Mouse (Mus musculus) left cerebral cortex, adult 2 months (tissue): Measurements from ENCODE around the gene Smo. TPM values are rescaled to one million over a fixed set of nuclear protein-coding genes. Genes with fewer than 3 reads are reported as not detected.
A peak's percentile ranks its signal among the peaks of the same experiment; 100 is the strongest.

ENCODE experiments used
- DNase-seq, 2 experiments: peaks; one replicate each; pipeline ENCODE4 v3.0.0; 2021 to 2022; ENCODE audit warnings: low spot score in 2 of 2, mixed read lengths in 1 of 2; ENCODE audit errors: extremely low spot score in 1 of 2
- H3K27ac ChIP-seq: fragments of 200-600 bp; 2 replicates; pipeline ENCODE4 v1.8.1; 2022
- H3K4me3 ChIP-seq: fragments of 200-600 bp; 2 replicates; pipeline ENCODE4 v1.8.1; 2022
- CTCF ChIP-seq: fragments of 200-600 bp; IDR thresholded peaks from 2 replicates; pipeline ENCODE4 v1.8.1; 2022; ENCODE audit warnings: antibody characterized with exemption, mild to moderate bottlenecking, moderate library complexity
- intact Hi-C: fragments of 180-260 bp; cut with DNase I; formaldehyde crosslinking; loops from one replicate; pipeline ENCODE4 v1.15.1; 2025
- total RNA-seq, 2 experiments: library from RNA; stranded (reverse); gene quantifications; 2 replicates each; pipeline ENCODE4 v1.2.3; 2021

The Smo gene
- total RNA-seq, 2 experiments from 2014 or later, result 9.0 to 9.2 TPM

DNA sequence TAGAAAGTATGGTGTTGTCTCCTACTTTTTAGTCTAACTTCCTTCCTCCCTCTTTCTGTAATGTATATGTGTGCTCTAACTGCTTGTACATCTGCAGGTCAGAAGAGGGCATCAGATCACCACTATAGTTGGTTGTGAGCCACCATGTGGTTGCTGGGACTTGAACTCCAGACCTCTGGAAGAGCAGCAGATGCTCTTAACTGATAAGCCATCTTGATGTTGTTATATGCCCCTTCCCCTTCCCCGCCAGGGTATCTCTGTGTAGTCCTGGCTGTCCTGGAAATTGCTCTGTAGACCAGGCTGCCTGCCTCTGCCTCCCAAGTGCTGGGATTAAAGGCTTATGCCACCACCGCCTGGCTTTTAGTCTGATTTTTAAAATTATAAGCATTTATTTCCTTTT, 31.6 kb downstream of the Smo start:
- no peak for TF ChIP-seq CTCF
- intact Hi-C loops, result loop anchor here (5.0 kb wide), 1 partner anchor 280 kb away; the partner anchor contains the start of gene Nrf1

DNA sequence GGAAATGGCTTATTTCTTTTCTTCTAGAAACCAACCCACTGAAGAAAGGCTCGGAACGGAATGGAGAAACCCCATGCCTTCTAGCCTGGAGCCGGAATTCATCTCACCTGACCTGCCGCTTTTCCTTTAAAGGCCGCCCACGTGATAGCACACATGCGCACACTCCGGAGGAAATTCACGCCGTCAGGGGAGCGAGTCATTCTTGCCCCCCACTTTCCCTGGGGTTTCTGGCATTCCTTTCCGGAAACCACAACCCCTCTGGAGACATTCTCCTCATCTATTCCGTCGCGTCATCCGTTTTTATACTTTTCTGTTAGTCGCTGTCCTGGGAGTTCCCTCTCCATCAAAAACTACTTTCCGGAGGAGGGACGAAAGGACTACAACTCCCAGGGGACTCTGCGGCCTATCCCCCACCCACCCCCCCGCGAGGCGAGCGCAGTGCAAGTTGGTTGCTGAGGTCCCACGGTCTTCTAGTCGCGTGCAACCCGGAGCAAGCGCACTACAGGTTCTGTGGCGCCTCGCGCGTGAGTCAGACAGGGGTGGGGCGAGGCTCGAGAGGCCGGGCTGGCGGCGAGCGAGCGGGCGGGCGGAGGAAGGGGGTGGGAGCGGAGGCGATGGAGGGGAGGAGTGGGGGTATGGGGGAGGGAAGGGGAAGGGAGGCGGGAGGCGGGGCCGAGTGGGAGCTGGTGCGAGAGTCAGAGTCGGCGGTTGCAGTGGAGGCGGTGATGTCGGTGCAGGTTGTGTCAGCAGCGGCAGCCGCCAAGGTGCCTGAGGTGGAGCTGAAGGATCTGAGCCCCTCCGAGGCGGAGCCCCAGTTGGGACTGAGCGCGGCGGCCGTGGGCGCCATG, 32.7 kb downstream of the Smo start, which contains the start of gene Ahcyl2:
Ahcyl2 (plus strand) TSS at position 199 of the 848 bp plus-strand sequence.
- peak within 1 kb of the TSS; percentile 91 for H3K27ac ChIP-seq
- peak; percentile 93 to 95 for DNase-seq

More for the DNA sequence above, 31.6 kb downstream of the Smo start:
- H3K27ac ChIP-seq, result no peak overlapping the region
- H3K4me3 ChIP-seq, result no peak overlapping the region
- no peak for DNase-seq

DNA sequence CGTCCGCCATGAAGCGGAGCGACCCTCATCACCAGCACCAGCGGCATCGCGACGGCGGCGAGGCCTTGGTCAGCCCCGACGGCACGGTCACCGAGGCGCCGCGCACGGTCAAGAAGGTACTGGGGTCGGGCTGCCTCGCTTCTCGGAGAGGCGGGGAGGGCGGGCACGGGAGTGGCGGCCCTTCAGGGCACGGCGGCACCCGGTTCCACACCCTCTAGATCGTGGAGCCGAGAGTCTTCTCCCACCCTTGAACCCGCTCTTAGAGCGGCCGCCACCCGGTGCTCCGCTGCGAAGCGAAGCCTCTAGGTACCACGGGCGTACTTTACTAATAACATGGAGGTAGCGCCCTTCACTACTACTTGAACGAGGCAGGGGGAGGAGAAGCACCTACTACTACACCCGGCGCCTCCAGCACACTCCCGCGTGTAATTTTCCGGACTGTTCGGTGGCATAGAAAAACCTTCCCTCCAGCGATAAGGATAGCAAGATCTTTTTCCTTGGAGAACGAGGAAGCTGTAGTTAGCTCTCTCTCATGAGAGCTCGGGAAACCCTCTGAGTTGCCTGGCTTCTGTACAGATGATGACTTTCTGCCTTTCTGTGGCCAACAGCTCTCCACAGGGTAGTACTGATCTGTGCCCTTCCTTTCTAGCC, 33.6 kb downstream of the Smo start:
- DNase-seq, result peak in 1 of 2 experiments; percentile 25

More for the DNA sequence above, 32.7 kb downstream of the Smo start, which contains the start of gene Ahcyl2:
- no peak for TF ChIP-seq CTCF
- intact Hi-C loops, result loop anchor here (2.0 to 5.0 kb wide), 2 partner anchors 47 to 279 kb away; partner anchors contain the start of gene Nrf1
- peak within 1 kb of the TSS; percentile 91 for H3K4me3 ChIP-seq

DNA sequence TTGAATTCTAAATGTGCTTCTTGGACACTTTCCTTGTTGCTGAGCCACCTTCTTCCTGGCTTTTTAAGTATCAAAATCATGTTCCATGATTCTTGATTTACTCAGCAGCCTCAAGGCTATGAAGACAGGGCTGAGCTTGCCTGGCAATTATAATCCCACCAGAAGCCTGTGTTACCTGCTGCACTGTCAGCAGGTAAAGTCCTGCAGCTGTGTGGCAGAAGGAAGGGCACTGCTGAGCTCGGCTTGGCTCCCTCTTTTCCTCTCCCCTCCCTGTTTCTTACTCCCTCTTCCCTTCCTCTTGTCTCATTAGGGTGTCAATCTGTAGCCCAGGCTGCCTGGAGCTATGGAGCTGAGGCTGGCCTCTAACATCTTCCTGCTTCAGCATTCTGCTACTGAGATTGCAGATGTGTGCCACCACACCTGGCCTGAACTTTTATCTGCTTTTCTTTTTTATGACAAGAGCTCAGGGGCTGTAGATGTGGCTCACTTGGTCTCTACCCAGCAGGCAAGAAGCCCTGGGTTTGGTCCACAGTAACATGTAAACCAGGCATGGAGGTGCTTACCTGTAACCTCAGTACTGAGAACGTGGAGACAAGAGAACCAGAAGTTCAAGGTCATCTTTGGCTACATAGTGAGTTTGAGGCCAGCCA, 35.5 kb downstream of the Smo start:
- no peak overlapping the region for H3K4me3 ChIP-seq
- intact Hi-C loops, result no loop called here
- H3K27ac ChIP-seq, result no peak overlapping the region

More for the DNA sequence above, 33.6 kb downstream of the Smo start:
- intact Hi-C loops, result loop anchor here (2.0 to 5.0 kb wide), 2 partner anchors 46 to 278 kb away; partner anchors contain the start of gene Nrf1
- Histone ChIP-seq H3K27ac (peak overlapping the region; percentile 91), H3K4me3 (peak overlapping the region; percentile 91)
- no peak; the same call in 1 of the 2 replicates for TF ChIP-seq CTCF

DNA sequence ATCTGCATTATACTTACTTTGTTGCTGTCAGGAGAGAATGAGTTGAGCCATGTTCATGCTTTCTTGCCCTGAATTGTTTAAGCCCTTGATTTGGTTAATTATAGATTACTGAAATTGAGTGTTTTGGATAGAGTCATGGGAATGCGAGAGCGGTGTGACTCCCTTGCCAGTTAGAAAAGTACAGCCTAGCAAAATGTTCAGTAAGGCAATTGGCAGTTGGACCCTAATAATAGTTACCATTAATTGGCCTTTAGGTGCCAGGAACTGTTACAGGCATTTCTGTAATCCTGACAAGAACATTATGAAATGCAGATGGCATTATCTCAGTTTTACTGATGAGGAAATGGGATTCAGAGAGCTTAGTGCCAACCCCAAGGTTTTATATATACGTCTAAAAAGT, 36.9 kb downstream of the Smo start:
- no peak for DNase-seq
- no peak overlapping the region for H3K4me3 ChIP-seq
- intact Hi-C loops, result no loop called here
- H3K27ac ChIP-seq, result no peak overlapping the region
- no peak for TF ChIP-seq CTCF

More for the DNA sequence above, 35.5 kb downstream of the Smo start:
- TF ChIP-seq CTCF, result no peak
- no peak for DNase-seq

DNA sequence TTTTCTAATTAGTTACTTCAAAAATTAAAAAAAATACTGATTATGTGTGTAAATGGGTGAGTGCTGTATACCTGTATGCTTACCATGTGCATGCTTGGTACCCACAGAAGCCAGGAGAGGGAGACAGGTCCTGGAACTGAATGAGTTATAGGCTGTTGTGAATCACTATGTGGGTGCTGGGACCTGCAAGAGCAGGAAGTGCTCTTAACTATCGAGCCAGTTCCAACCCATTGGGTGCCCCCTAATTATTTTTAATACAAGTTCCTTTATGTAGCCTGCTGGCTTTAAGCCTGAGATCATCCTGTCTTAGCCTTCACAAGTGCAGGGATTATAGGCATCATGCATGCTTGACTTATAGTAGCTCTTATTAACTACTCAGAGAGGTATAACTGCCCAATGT, 38.9 kb downstream of the Smo start:
- no peak for TF ChIP-seq CTCF
- intact Hi-C loops, result no loop called here
- DNase-seq, result no peak
- no peak overlapping the region for H3K4me3 ChIP-seq
- H3K27ac ChIP-seq, result no peak overlapping the region

DNA sequence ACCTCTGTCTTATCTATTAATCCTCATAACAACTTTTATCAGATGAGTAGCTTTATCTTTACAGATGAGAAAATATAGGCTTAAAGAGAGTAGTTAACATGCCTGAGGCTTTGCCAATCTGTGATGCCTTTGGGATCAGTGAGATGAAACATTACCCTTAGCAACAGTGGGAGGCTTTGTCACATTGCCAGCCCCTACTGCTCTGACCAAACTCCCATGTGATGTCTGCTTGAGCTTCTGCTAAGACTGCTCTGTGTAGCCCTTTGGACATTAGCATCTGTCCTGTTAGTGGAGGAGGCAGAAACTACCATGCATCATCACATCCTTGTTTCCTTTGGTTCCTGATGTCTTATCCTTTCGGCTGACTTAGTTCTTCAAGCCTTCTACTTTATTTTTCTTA, 40.3 kb downstream of the Smo start:
- intact Hi-C loops, result no loop called here
- Histone ChIP-seq H3K4me3 (no peak overlapping the region), H3K27ac (no peak overlapping the region)
- DNase-seq, result peak in 1 of 2 experiments; percentile 36
- TF ChIP-seq CTCF, result no peak

DNA sequence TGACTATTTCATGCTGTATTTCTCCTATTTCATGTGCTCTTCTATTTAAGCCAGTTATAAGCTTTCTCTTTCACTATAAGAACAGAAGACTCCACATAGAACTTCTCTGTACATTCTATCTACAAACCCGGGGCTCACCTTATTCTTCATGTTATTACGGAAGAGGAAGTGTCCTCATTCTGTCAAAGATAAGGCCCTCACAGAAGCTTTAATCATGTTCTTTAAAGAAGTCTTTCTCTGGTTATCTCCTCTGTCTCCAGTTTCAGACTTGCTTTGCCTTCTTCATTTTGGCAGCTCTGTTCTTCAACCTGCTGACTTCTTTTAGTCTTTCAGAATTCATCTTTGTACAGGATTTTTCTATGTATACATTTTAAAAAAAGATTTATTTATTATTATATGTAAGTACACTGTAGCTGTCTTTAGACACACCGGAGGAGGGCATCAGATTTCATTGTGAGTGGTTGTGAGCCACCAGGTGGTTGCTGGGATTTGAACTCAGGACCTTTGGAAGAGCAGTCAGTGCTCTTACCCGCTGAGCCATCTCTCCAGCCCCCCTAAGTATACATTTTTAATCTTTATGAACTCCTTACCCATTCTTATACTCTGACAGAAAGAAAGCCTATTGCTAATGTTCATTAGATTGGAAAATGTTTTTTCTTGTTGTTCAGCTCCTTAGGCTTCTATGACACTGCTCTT, 41.4 kb downstream of the Smo start:
- Histone ChIP-seq H3K4me3 (no peak overlapping the region), H3K27ac (no peak overlapping the region)
- no peak for DNase-seq
- intact Hi-C loops, result no loop called here
- TF ChIP-seq CTCF, result no peak

DNA sequence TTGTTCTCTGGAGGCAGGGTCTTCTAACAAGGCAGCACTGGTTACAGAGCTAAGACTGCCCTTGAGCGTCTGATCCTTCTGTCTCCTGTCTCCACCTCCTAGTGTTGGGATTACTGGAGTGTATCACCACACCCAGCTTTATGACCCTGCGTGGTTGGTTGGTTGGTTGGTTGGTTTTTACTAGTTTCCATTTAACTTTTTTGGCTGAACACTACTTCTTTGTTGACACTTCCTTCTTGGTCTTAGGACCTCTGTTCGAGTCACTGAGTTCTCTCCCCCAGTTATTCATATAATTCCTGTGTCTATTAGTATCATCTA, 41.9 kb downstream of the Smo start:
- intact Hi-C loops, result no loop called here
- DNase-seq, result no peak
- Histone ChIP-seq H3K27ac (no peak overlapping the region), H3K4me3 (no peak overlapping the region)
- no peak for TF ChIP-seq CTCF

DNA sequence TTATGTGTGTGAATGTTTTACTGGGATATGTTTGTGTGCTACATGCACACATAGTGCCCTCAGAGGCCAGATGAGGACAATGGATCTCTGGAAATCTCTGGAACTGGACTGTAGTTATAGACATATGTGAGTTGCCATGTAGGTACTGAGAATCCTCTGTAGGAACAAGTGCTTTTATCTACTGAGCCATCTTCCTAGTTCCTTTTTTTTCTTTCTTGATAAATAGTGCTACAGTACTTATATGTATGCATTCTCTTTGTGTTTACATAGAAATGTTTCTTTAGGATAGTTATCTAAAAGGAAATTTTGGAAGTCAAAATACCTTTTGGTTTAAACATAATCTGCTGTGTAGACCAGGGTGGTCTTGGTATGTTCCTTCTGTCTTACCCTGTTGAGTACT, 44.8 kb downstream of the Smo start:
- intact Hi-C loops, result no loop called here
- no peak for DNase-seq
- Histone ChIP-seq H3K4me3 (no peak overlapping the region), H3K27ac (no peak overlapping the region)
- no peak for TF ChIP-seq CTCF

DNA sequence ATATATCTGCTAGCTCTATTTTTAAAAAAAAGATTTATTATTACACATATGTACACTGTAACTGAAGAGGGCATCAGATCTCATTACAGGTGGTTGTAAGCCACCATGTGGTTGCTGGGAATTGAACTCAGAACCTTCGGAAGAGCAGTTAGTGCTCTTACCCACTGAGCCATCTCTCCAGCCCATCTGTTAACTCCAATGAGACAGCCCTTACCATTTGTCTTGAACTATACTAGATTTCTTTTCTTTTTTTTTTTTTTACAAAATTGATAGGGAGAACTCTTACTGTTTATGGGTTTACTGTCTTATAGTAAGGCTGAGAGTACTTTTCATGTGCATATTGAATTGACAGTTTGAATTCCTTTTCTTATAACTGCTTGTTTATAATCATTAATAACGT, 45.3 kb downstream of the Smo start:
- no peak overlapping the region for H3K4me3 ChIP-seq
- no peak for DNase-seq
- intact Hi-C loops, result no loop called here
- H3K27ac ChIP-seq, result no peak overlapping the region
- no peak for TF ChIP-seq CTCF
